Mouse (Mus musculus) myocyte (in vitro differentiated cells): ENCODE measurements around the gene Lman2l.

ENCODE experiments used
- CEBPB ChIP-seq: IDR thresholded peaks from 2 replicates; pipeline ENCODE4 v1.6.1; 2011; ENCODE audit warnings: mild to moderate bottlenecking, moderate library complexity; ENCODE audit not compliant: poor library complexity, insufficient read depth, severe bottlenecking
- MAX ChIP-seq: IDR thresholded peaks from one replicate; pipeline ENCODE4 v1.6.1; 2011; ENCODE audit warnings: low read depth, mild to moderate bottlenecking, control low read depth
- MYOD1 ChIP-seq, 3 experiments: IDR thresholded peaks; one replicate each; pipeline ENCODE4 v1.6.1; 2011; ENCODE audit warnings: control low read depth in 2 of 3, low read depth in 2 of 3, mild to moderate bottlenecking in 2 of 3, moderate library complexity in 1 of 3; ENCODE audit not compliant: insufficient read length in 2 of 3, control insufficient read depth in 1 of 3
- POLR2A ChIP-seq: IDR thresholded peaks from one replicate; pipeline ENCODE4 v1.6.1; 2011; ENCODE audit warnings: low read depth, mild to moderate bottlenecking, control low read depth, moderate library complexity; ENCODE audit not compliant: insufficient read length
- POLR2AphosphoS2 ChIP-seq: IDR thresholded peaks from one replicate; pipeline ENCODE4 v1.6.1; 2011; ENCODE audit warnings: low read depth, control low read depth; ENCODE audit not compliant: insufficient read length
- SRF ChIP-seq: IDR thresholded peaks from one replicate; pipeline ENCODE4 v1.6.1; 2011; ENCODE audit warnings: low read depth; ENCODE audit not compliant: control insufficient read depth, insufficient read length
- TCF3 ChIP-seq: IDR thresholded peaks from one replicate; pipeline ENCODE4 v1.6.1; 2011; ENCODE audit warnings: low read depth, control low read depth; ENCODE audit not compliant: insufficient read length

GRCm38 (mm10) chr1:36435071-36435470, 10.0 kb downstream of the Lman2l start:
- TF ChIP-seq POLR2A = no peak
- no peak for TF ChIP-seq CEBPB
- no peak for TF ChIP-seq TCF3
- TF ChIP-seq MAX = no peak
- TF ChIP-seq POLR2AphosphoS2 = no peak
- no peak for TF ChIP-seq MYOD1 (IDR thresholded peaks at IDR 0.05; ENCODE audit: control insufficient read depth in 1 of 3, insufficient read length in 2 of 3, low read depth in 2 of 3)
- no peak for TF ChIP-seq SRF
